Mouse (Mus musculus) adrenal gland, adult 2 months (tissue): ENCODE data around the gene Smc1a. TPM values are rescaled to one million over a fixed set of nuclear protein-coding genes. Genes with fewer than 3 reads are reported as not detected.

Source experiments
- DNase-seq: peaks from one replicate; pipeline ENCODE4 v3.0.0; 2021
- long read RNA-seq: library from polyadenylated mRNA; stranded (forward); transcript quantifications from one replicate; pipeline ENCODE4 v2.0.0, GENCODE M21; 2021
- polyA plus RNA-seq: library from polyadenylated mRNA; depleted of rRNA; stranded (reverse); fragments of >200 nt; gene quantifications from 2 replicates; pipeline ENCODE4 v1.2.3, GENCODE M21; 2012; rRNA removed
- total RNA-seq, 2 experiments: library from RNA; stranded (reverse); gene quantifications; 2 replicates each; pipeline ENCODE4 v1.2.3; 2021

Smc1a gene
- total RNA-seq, result 10 to 100 TPM; 50.8 to 56.1 TPM
- polyA plus RNA-seq, result 7.9 and 8.1 TPM in 2 replicates
- long read RNA-seq, full-length matches to known transcripts, result 40 of 49 reads
- long read RNA-seq, partial matches to known transcripts, result 4 of 49 reads
- long read RNA-seq, other reads (novel, unspliced or antisense), result 5 of 49 reads

GRCm38 (mm10) chrX:152016151-152017145 is at the start of gene Smc1a, which contains the start of gene Ribc1:
Gene Smc1a (plus strand): TSS chrX:152016428.
Gene Ribc1 (minus strand): TSS chrX:152016295.
- DNase-seq, result peak; percentile 93

GRCm38 (mm10) chrX:151999006-151999710 is 17.1 kb upstream of the Smc1a start:
- no peak for DNase-seq

DNA sequence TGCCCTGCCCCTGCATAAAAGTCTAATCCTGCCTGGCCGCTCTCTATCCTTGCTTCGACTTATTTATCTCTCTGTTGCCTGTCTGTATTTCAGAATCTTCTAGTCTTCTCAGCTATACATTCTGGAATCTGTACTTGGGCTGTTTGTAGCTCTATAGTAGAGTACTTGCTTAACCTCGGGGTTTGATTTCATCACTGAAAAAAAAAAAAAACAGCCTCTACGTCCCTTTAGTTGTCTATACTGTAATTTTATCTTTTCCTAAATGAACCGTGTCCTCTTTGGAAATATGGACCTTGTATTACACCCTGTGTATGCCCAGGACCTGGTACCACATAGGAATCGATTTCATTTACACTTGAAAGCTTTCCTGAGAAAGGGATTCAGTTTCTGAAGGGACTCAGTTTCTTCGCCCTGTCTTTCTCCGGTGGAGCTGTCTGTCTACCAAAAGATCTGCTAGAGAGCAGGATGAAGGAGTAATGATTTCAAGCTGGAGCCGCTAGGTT is 15.0 kb upstream of the Smc1a start:
- DNase-seq, result no peak

GRCm38 (mm10) chrX:152001737-152002710 is 14.2 kb upstream of the Smc1a start, which contains the start of gene Hsd17b10:
Gene Hsd17b10 (plus strand): TSS chrX:152001845.
- DNase-seq, result peak; percentile 92

GRCm38 (mm10) chrX:152002865-152003264 is 13.4 kb upstream of the Smc1a start:
- no peak for DNase-seq

- DNase-seq, result no peak
Measured at GRCm38 (mm10) chrX:152007863-152008262, 8.4 kb upstream of the Smc1a start.

DNA sequence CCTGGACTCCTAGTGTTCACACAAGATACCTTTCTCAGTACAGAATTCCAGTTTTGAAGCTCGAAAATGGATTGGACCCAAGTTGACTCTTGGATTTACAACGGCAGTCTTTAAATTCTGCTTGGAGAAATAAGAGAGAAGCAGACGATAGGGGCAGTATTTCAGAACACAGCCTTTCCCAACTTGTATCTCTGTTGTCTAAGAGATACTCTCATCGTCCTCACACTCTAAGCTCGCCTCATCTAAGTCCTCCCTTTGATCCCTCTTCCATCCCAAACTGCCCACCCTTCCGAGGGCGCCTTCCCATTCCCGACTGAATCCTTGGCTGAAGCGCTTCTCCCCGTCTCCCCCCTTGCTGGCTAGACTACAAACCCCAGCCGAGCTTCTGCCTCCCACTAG is 477 bp upstream of the Smc1a start:
- DNase-seq, result no peak

DNA sequence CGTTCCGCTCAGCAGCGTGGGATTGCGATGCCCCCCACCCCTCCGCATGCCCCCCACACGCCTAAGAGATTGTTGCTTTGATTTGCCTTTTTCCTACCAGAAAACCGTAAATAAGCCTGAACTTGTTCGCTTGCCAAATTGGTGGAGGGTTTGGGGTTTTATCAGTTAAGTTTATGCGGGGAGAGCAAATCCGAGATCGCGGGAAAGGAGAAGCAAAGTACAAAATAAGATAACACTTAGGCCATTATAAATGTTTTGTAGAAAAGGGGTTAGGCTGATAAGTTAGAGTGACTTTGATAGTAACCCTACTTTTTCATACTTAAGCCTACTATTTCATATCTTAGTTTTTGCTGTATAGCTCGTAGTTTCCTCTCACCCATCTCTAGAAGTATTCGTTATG is 958 bp downstream of the Smc1a start:
- DNase-seq, result no peak

DNA sequence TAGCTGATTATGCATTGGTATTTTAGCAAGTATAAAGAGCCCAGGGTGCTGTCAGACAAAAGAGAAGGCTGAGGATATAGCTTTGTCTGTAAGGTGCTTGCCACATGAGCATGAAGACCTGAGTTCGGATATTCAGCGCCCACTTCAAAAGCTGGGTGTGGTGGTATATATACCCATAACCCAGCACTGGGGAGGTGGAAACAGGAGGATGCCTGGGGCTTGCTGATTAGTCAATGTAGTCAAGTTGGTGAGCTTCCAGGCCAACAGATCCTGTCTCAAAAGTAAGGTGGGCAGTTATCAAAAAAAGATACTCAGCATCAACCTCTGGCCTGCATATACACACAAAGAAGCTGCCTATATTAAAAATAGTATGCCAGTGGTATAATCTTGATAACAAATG is 3.1 kb downstream of the Smc1a start:
- no peak for DNase-seq

DNA sequence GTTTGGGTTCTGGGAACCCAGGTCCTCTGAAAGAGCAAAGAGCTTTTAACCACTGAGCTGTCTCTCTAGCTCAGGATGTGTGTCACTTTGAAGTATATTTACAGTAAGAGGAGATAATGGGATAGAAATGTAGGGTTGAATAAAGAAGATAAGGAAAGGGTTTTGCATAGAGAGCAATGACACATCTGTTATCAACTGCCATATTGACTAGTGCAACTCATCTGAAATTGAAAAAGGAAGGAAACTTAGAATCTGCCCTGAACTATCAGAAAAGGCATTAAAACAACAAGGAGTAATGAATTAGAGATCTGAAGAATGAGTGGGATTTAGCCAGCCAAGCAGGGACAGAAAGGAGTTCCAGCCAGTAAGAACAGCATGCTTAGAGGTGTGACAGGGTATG is 23.6 kb downstream of the Smc1a start:
- no peak for DNase-seq

DNA sequence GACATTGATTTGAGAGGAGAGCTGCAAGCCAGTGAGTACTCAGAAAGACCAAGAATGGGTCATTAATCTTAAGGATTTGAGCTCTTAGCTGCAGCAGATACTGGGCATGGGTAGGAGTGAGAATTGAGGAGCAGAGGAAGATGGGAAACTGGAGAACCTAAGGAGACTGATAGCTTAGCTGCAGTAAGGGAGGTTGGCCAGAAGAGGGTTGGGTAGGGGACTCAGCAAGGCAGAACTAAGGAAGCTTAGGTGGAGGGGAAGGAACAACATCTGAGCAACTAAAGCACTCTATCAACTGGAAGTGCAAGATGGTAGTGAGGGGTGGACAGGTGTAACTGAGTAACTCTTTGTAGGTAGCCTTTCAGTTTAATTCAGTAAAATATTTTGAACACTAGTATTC is 31.0 kb downstream of the Smc1a start:
- no peak for DNase-seq

- no peak for DNase-seq
Measured at GRCm38 (mm10) chrX:152052546-152052945, 36.3 kb downstream of the Smc1a start.

- no peak for DNase-seq
Measured at GRCm38 (mm10) chrX:152054094-152054493, 37.9 kb downstream of the Smc1a start.

DNA sequence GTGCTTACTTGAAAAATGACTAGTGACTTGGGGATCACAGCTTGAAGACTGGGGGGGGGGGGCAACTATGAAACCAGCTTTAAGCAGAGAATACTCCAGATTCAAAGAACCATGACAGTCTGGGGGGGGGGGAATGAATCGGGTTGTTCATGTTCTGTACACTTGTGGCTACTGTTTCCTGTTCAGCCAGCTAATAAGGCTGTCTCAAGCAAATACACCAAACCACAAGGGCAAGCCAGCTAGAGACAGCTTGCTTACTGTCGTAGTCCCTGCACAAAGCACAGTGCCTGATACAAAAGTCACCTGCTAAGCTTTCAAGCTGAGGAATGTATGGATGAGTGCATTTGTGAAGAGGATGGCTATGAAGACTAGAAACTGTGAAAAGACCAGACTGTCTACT is 49.4 kb downstream of the Smc1a start:
- DNase-seq, result no peak

DNA sequence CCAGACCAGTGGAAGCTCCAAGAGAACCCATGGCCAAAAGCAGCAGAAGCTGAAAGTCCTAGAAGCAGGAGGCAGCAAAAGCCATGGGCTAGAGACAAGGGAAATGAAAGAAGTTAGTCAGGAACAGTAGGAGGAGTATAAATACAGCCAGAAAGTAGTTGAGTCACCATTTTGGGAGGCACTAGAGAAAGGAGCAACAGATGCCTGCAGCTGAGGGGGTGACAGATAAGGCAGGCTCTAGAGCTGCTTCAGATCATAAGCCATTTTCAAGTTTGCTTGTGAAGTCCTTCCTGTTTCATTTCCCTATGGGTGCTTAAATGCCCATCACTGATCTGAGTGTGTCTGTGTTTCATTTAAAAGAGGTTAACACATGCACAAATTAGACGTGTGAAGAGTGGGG is 51.6 kb downstream of the Smc1a start:
- no peak for DNase-seq

GRCm38 (mm10) chrX:152089832-152090614 is 73.8 kb downstream of the Smc1a start:
- DNase-seq, result peak; percentile 40

- no peak for DNase-seq
Measured at GRCm38 (mm10) chrX:152097572-152097971, 81.3 kb downstream of the Smc1a start.
